Mouse (Mus musculus): Measurements from ENCODE around the gene Mrm3. TPM values are rescaled to one million over a fixed set of nuclear protein-coding genes. Genes with fewer than 3 reads are reported as not detected.

Mrm3 gene
- total and polyA plus RNA-seq, 3 experiments, result 11.9 to 23.4 (median 21.8) TPM

- Histone ChIP-seq H3K79me2 (replicated peaks; ENCODE audit: control insufficient read depth, insufficient read depth, low read length) (no peaks in the 10 kb centered on the region), H3K36me3 (ENCODE audit: control insufficient read depth, insufficient read depth, low read length) (no peaks in the 10 kb centered on the region), H3K27me3 (ENCODE audit: control insufficient read depth, insufficient read depth, low read length) (no peaks in the 10 kb centered on the region), H3K4me1 (ENCODE audit: control insufficient read depth, insufficient read depth, low read length) (peaks cover 3% of the 10 kb centered on the region), H3K27ac (no peak overlapping the region), H3K4me3 (no peak overlapping the region), H3K9ac (ENCODE audit: low read depth, low read length) (no peak overlapping the region)
- TF ChIP-seq POLR2A (IDR thresholded peaks at IDR 0.05; ENCODE audit: insufficient read depth, low read depth, low read length) (no peak), CTCF (IDR thresholded peaks at IDR 0.05) (no peak), EP300 (IDR thresholded peaks at IDR 0.05; ENCODE audit: insufficient read depth, low read depth, low read length) (no peak)
- WGBS, result 36% methylated on average over 19 of the region's 19 CpGs
- intact Hi-C loops (cut with DNase I), result loop anchor here (5.0 kb wide), 1 partner anchor 50 kb away; no protein-coding TSS in a partner anchor
- no peak for DNase-seq
Measured at GRCm38 (mm10) chr11:76262611-76263351, 19.3 kb downstream of the Mrm3 start.

- 84% methylated on average over 7 of the region's 7 CpGs for WGBS
Measured at GRCm38 (mm10) chr11:76267550-76267949, 24.0 kb downstream of the Mrm3 start.

GRCm38 (mm10) chr11:76268001-76268459 is 24.5 kb downstream of the Mrm3 start:
- no peak overlapping the region for H3K27ac ChIP-seq
- 81% methylated on average over 5 of the region's 5 CpGs for WGBS
- no peaks in the 10 kb centered on the region for H3K4me1 ChIP-seq (ENCODE audit: control insufficient read depth, insufficient read depth, low read length)
- H3K9ac ChIP-seq (ENCODE audit: low read depth, low read length), result no peak overlapping the region
- no peaks in the 10 kb centered on the region for H3K27me3 ChIP-seq (ENCODE audit: control insufficient read depth, insufficient read depth, low read length)
- DNase-seq, result no peak
- no peak overlapping the region for H3K4me3 ChIP-seq
- H3K79me2 ChIP-seq (replicated peaks; ENCODE audit: control insufficient read depth, insufficient read depth, low read length), result no peaks in the 10 kb centered on the region
- intact Hi-C loops (cut with DNase I), result no loop called here
- TF ChIP-seq CTCF (IDR thresholded peaks at IDR 0.05) (no peak), EP300 (IDR thresholded peaks at IDR 0.05; ENCODE audit: insufficient read depth, low read depth, low read length) (no peak), POLR2A (IDR thresholded peaks at IDR 0.05; ENCODE audit: insufficient read depth, low read depth, low read length) (no peak)
- H3K36me3 ChIP-seq (ENCODE audit: control insufficient read depth, insufficient read depth, low read length), result no peaks in the 10 kb centered on the region

More at GRCm38 (mm10) chr11:76267550-76267949, 24.0 kb downstream of the Mrm3 start:
- no peaks in the 10 kb centered on the region for H3K4me1 ChIP-seq (ENCODE audit: control insufficient read depth, insufficient read depth, low read length)
- no peaks in the 10 kb centered on the region for H3K79me2 ChIP-seq (replicated peaks; ENCODE audit: control insufficient read depth, insufficient read depth, low read length)
- H3K27me3 ChIP-seq (ENCODE audit: control insufficient read depth, insufficient read depth, low read length), result no peaks in the 10 kb centered on the region
- TF ChIP-seq EP300 (IDR thresholded peaks at IDR 0.05; ENCODE audit: insufficient read depth, low read depth, low read length) (no peak), CTCF (IDR thresholded peaks at IDR 0.05) (no peak), POLR2A (IDR thresholded peaks at IDR 0.05; ENCODE audit: insufficient read depth, low read depth, low read length) (no peak)
- no peak overlapping the region for H3K4me3 ChIP-seq
- intact Hi-C loops (cut with DNase I), result no loop called here
- no peak for DNase-seq
- no peaks in the 10 kb centered on the region for H3K36me3 ChIP-seq (ENCODE audit: control insufficient read depth, insufficient read depth, low read length)
- H3K9ac ChIP-seq (ENCODE audit: low read depth, low read length), result no peak overlapping the region
- H3K27ac ChIP-seq, result no peak overlapping the region

GRCm38 (mm10) chr11:76268521-76269065 is 25.1 kb downstream of the Mrm3 start:
- Histone ChIP-seq H3K9ac (ENCODE audit: low read depth, low read length) (no peak overlapping the region), H3K79me2 (replicated peaks; ENCODE audit: control insufficient read depth, insufficient read depth, low read length) (no peaks in the 10 kb centered on the region), H3K27me3 (ENCODE audit: control insufficient read depth, insufficient read depth, low read length) (no peaks in the 10 kb centered on the region), H3K27ac (no peak overlapping the region), H3K4me3 (no peak overlapping the region), H3K4me1 (ENCODE audit: control insufficient read depth, insufficient read depth, low read length) (no peaks in the 10 kb centered on the region), H3K36me3 (ENCODE audit: control insufficient read depth, insufficient read depth, low read length) (no peaks in the 10 kb centered on the region)
- DNase-seq, result no peak
- WGBS, result 79% methylated on average over 6 of the region's 6 CpGs
- TF ChIP-seq POLR2A (IDR thresholded peaks at IDR 0.05; ENCODE audit: insufficient read depth, low read depth, low read length) (no peak), EP300 (IDR thresholded peaks at IDR 0.05; ENCODE audit: insufficient read depth, low read depth, low read length) (no peak), CTCF (IDR thresholded peaks at IDR 0.05) (no peak)
- intact Hi-C loops (cut with DNase I), result no loop called here

GRCm38 (mm10) chr11:76272440-76272839 is 28.9 kb downstream of the Mrm3 start:
- no peak overlapping the region for H3K27ac ChIP-seq
- H3K79me2 ChIP-seq (replicated peaks; ENCODE audit: control insufficient read depth, insufficient read depth, low read length), result no peaks in the 10 kb centered on the region
- peak; percentile 65 for TF ChIP-seq CTCF (IDR thresholded peaks at IDR 0.05)
- TF ChIP-seq EP300 (IDR thresholded peaks at IDR 0.05; ENCODE audit: insufficient read depth, low read depth, low read length), result no peak
- TF ChIP-seq POLR2A (IDR thresholded peaks at IDR 0.05; ENCODE audit: insufficient read depth, low read depth, low read length), result no peak
- no peak overlapping the region for H3K9ac ChIP-seq (ENCODE audit: low read depth, low read length)
- no peak for DNase-seq
- WGBS, result 70% methylated on average over 4 of the region's 4 CpGs
- intact Hi-C loops (cut with DNase I), result loop anchor here (5.0 kb wide), 1 partner anchor 125 kb away; the partner anchor contains the start of gene Nxn
- H3K27me3 ChIP-seq (ENCODE audit: control insufficient read depth, insufficient read depth, low read length), result no peaks in the 10 kb centered on the region
- H3K36me3 ChIP-seq (ENCODE audit: control insufficient read depth, insufficient read depth, low read length), result no peaks in the 10 kb centered on the region
- no peaks in the 10 kb centered on the region for H3K4me1 ChIP-seq (ENCODE audit: control insufficient read depth, insufficient read depth, low read length)
- H3K4me3 ChIP-seq, result no peak overlapping the region

Data from heart, adult 2 months (tissue).